Comparison of ENCODE assay signal across 9 mouse cellular contexts in genomic region chr6:146660591-146660990, GRCm38 (mm10). TPM values are rescaled to one million over a fixed set of nuclear protein-coding genes. Genes with fewer than 3 reads are reported as not detected.
DNase-seq lines count a peak whose midpoint lies in the region; ATAC-seq and TF ChIP-seq lines count a peak whose summit lies in the region.
"Had no signal": no experiment of that assay in that cellular context is flagged by ENCODE, and none has a peak within 500 bp of the region (broad histone marks: within the 10 kb centered on the region; RNA-seq: fewer than 3 reads in every experiment).

No protein-coding gene starts in this region.

- no peaks in the 10 kb centered on the region for H3K4me1 ChIP-seq in forebrain, postnatal 0 days (ENCODE audit: insufficient read depth)
- no peaks in the 10 kb centered on the region for H3K4me1 ChIP-seq in forebrain, embryonic 10.5 days
- H3K4me1 ChIP-seq in liver, embryonic 14.5 days (replicated peaks; ENCODE audit: control insufficient read depth in 2 of 2, insufficient read depth in 2 of 2, low read length in 1 of 2), result no peaks in the 10 kb centered on the region
- no peaks in the 10 kb centered on the region for H3K4me1 ChIP-seq in bone marrow, adult 2 months (ENCODE audit: control insufficient read depth, insufficient read depth, low read length)
- H3K4me1 ChIP-seq: midbrain, embryonic 15.5 days had no signal

- no peak for TF ChIP-seq POLR2A in bone marrow, adult 2 months (IDR thresholded peaks at IDR 0.05; ENCODE audit: borderline replicate concordance, control insufficient read depth, low read depth, low read length)

- no peak for DNase-seq in forebrain, postnatal 0 days
- DNase-seq in forebrain, embryonic 10.5 days (ENCODE audit: extremely low spot score, low spot score), result no peak
- DNase-seq in liver, embryonic 14.5 days (ENCODE audit: low read depth in 3 of 3, low spot score in 3 of 3), result no peak
- DNase-seq in liver, result no peak
- DNase-seq in heart, postnatal 4 days, result peak; percentile 46
- DNase-seq in cerebellum, postnatal 4 days (ENCODE audit: low spot score in 2 of 2), result no peak
- no peak for DNase-seq in spleen, adult 18-20 months

- ATAC-seq in forebrain, postnatal 0 days, result no peak
- ATAC-seq in liver, embryonic 14.5 days (ENCODE audit: insufficient read depth), result no peak
- ATAC-seq: midbrain, embryonic 15.5 days had no signal

- no peak for TF ChIP-seq EP300 in liver, embryonic 14.5 days (IDR thresholded peaks at IDR 0.05; ENCODE audit: low read depth)

- H3K36me3 ChIP-seq in forebrain, postnatal 0 days (ENCODE audit: insufficient read depth), result no peaks in the 10 kb centered on the region
- no peaks in the 10 kb centered on the region for H3K36me3 ChIP-seq in forebrain, embryonic 10.5 days (replicated peaks)
- H3K36me3 ChIP-seq in liver, embryonic 14.5 days (replicated peaks; ENCODE audit: control insufficient read depth, insufficient read depth, low read depth), result no peaks in the 10 kb centered on the region
- H3K36me3 ChIP-seq: midbrain, embryonic 15.5 days had no signal

- H3K27me3 ChIP-seq in forebrain, postnatal 0 days (ENCODE audit: insufficient read depth, low read length), result no peaks in the 10 kb centered on the region
- H3K27me3 ChIP-seq in forebrain, embryonic 10.5 days (ENCODE audit: poor library complexity, severe bottlenecking), result no peaks in the 10 kb centered on the region
- no peaks in the 10 kb centered on the region for H3K27me3 ChIP-seq in liver, embryonic 14.5 days (ENCODE audit: control insufficient read depth, insufficient read depth, low read length)
- H3K27me3 ChIP-seq: midbrain, embryonic 15.5 days had no signal

- 62% methylated on average over 2 of the region's 2 CpGs for WGBS in forebrain, postnatal 0 days
- 79% methylated on average over 2 of the region's 2 CpGs for WGBS in forebrain, embryonic 10.5 days
- 47% methylated on average over 2 of the region's 2 CpGs for whole genome bisulfite sequencing in liver, embryonic 14.5 days (ENCODE audit: insufficient replicate concordance)
- 51% methylated on average over 2 of the region's 2 CpGs for WGBS in bone marrow, adult 2 months

- H3K9me3 ChIP-seq in forebrain, postnatal 0 days (ENCODE audit: low read length), result no peaks in the 10 kb centered on the region
- no peaks in the 10 kb centered on the region for H3K9me3 ChIP-seq in forebrain, embryonic 10.5 days
- no peaks in the 10 kb centered on the region for H3K9me3 ChIP-seq in liver, embryonic 14.5 days (ENCODE audit: control insufficient read depth, low read length)
- H3K9me3 ChIP-seq: midbrain, embryonic 15.5 days had no signal

- no peak overlapping the region for H3K9ac ChIP-seq in forebrain, postnatal 0 days
- no peak overlapping the region for H3K9ac ChIP-seq in liver, embryonic 14.5 days (replicated peaks)
- H3K9ac ChIP-seq: midbrain, embryonic 15.5 days had no signal

- H3K27ac ChIP-seq in forebrain, postnatal 0 days (ENCODE audit: low read depth, low read length), result no peak overlapping the region
- H3K27ac ChIP-seq in forebrain, embryonic 10.5 days, result no peak overlapping the region
- no peak overlapping the region for H3K27ac ChIP-seq in liver, embryonic 14.5 days
- H3K27ac ChIP-seq in bone marrow, adult 2 months (ENCODE audit: control insufficient read depth, insufficient read depth, low read depth, low read length, poor library complexity), result no peak overlapping the region
- H3K27ac ChIP-seq: midbrain, embryonic 15.5 days had no signal

- peak; percentile 42; the same call in 1 of the 2 replicates for TF ChIP-seq CTCF in forebrain, postnatal 0 days (IDR thresholded peaks at IDR 0.05; ENCODE audit: low read depth)
- peak; percentile 45 for TF ChIP-seq CTCF in liver, embryonic 14.5 days (IDR thresholded peaks at IDR 0.05; ENCODE audit: low read depth)
- peak; percentile 15; the same call in 1 of the 2 replicates for TF ChIP-seq CTCF in bone marrow, adult 2 months (IDR thresholded peaks at IDR 0.05; ENCODE audit: control insufficient read depth, insufficient read depth, low read length)

- H3K4me2 ChIP-seq in forebrain, postnatal 0 days (ENCODE audit: low read depth), result no peak overlapping the region
- no peak overlapping the region for H3K4me2 ChIP-seq in liver, embryonic 14.5 days (ENCODE audit: low read depth)
- H3K4me2 ChIP-seq: midbrain, embryonic 15.5 days had no signal

- H3K4me3 ChIP-seq in forebrain, postnatal 0 days (ENCODE audit: low read depth, low read length), result no peak overlapping the region
- H3K4me3 ChIP-seq in forebrain, embryonic 10.5 days, result no peak overlapping the region
- no peak overlapping the region for H3K4me3 ChIP-seq in liver, embryonic 14.5 days (ENCODE audit: insufficient read depth in 1 of 2, low read depth in 2 of 2, low read length in 2 of 2)
- H3K4me3 ChIP-seq in bone marrow, adult 2 months (replicated peaks; ENCODE audit: control insufficient read depth, low read depth, low read length), result no peak overlapping the region
- H3K4me3 ChIP-seq: midbrain, embryonic 15.5 days had no signal

RNA-seq across cellular contexts. Expression of gene Tm7sf3, which starts 18.0 kb away (rescaled TPM):
- total RNA-seq in forebrain, postnatal 0 days (2014; rRNA removed), result 41.0 and 51.1 TPM in 2 replicates
- 30.5 and 40.6 TPM in 2 replicates for polyA plus RNA-seq in forebrain, postnatal 0 days (2015; fragmentation: Nextera tagmentation; extraction: Ambion mirVana)
- 25.7 and 28.0 TPM in 2 replicates for polyA plus RNA-seq in forebrain, embryonic 10.5 days (2016; fragmentation: Nextera tagmentation; extraction: Ambion mirVana)
- 9.4 and 11.2 TPM in 2 replicates for polyA plus RNA-seq in liver, embryonic 14.5 days (2012; rRNA removed)
- polyA plus RNA-seq in liver, embryonic 14.5 days (2014; fragmentation: Nextera tagmentation; extraction: Ambion mirVana), result 24.8 and 27.6 TPM in 2 replicates
- 19.5 and 20.1 TPM in 2 replicates for polyA plus RNA-seq in bone marrow, adult 2 months (2011; ENCODE audit: insufficient read depth, insufficient read length, low replicate concordance, missing spikeins)
- total RNA-seq in heart, postnatal 4 days (2021), result 10 to 100 TPM; 25.4 to 25.5 TPM

RNA-seq across cellular contexts. Expression of gene Med21, which starts 18.2 kb away (rescaled TPM):
- total RNA-seq in forebrain, postnatal 0 days (2014; rRNA removed), result 65.2 and 85.3 TPM in 2 replicates
- polyA plus RNA-seq in forebrain, postnatal 0 days (2015; fragmentation: Nextera tagmentation; extraction: Ambion mirVana), result 112 and 115 TPM in 2 replicates
- 128 and 133 TPM in 2 replicates for polyA plus RNA-seq in forebrain, embryonic 10.5 days (2016; fragmentation: Nextera tagmentation; extraction: Ambion mirVana)
- polyA plus RNA-seq in liver, embryonic 14.5 days (2012; rRNA removed), result 34.7 and 44.7 TPM in 2 replicates
- 64.1 and 65.8 TPM in 2 replicates for polyA plus RNA-seq in liver, embryonic 14.5 days (2014; fragmentation: Nextera tagmentation; extraction: Ambion mirVana)
- polyA plus RNA-seq in bone marrow, adult 2 months (2011; ENCODE audit: insufficient read depth, insufficient read length, low replicate concordance, missing spikeins), result 30.1 and 31.3 TPM in 2 replicates
- total RNA-seq in heart, postnatal 4 days (2021), result 10 to 100 TPM; 64.0 to 67.8 TPM
